Mouse (Mus musculus) E14TG2a.4 (cell line): ENCODE measurements at regions not wholly inside any gene's neighbourhood (a gene's known extent, or its start where the extent isn't known, plus 50 kb on each side); places are given as distances from the start of the nearest gene placed in this dataset.
A peak's percentile ranks its signal among the peaks of the same experiment; 100 is the strongest.
"Not testable (repeated sequence)": the region's sequence is repeated elsewhere in the genome, so short reads cannot be mapped to it uniquely, and the experiment has no call there.

Experiments used
- H3K27me3 ChIP-seq: 2 replicates; pipeline ENCODE4 v1.6.1; 2014; ENCODE audit warnings: low read length, control low read depth; ENCODE audit not compliant: insufficient read depth
- H3K36me3 ChIP-seq: 2 replicates; pipeline ENCODE4 v1.6.1; 2014; ENCODE audit warnings: low read length, control low read depth; ENCODE audit not compliant: insufficient read depth
- H3K4me1 ChIP-seq: replicated peaks from 2 replicates; pipeline ENCODE4 v1.6.1; 2014; ENCODE audit warnings: low read depth, low read length, control low read depth
- H3K4me3 ChIP-seq: replicated peaks from 2 replicates; pipeline ENCODE4 v1.5.1; 2014; ENCODE audit warnings: mild to moderate bottlenecking, low read length
- H3K9me3 ChIP-seq: 2 replicates; pipeline ENCODE4 v1.6.1; 2014; ENCODE audit warnings: low read length, control low read depth
- CTCF ChIP-seq: conservative IDR thresholded peaks from 2 replicates; pipeline ENCODE4 v1.5.1; 2014; ENCODE audit warnings: low read length
- NANOG ChIP-seq: IDR thresholded peaks from 2 replicates; pipeline ENCODE4 v1.6.1; 2014; ENCODE audit warnings: borderline replicate concordance, low read length, mixed read lengths
- POU5F1 ChIP-seq: IDR thresholded peaks from 2 replicates; pipeline ENCODE4 v1.6.1; 2014; ENCODE audit warnings: low read length, borderline replicate concordance

- Histone ChIP-seq H3K36me3 (no peaks in the 10 kb centered on the region), H3K4me1 (peaks cover 57% of the 10 kb centered on the region), H3K9me3 (peaks cover 6% of the 10 kb centered on the region; the same call in 1 of the 2 replicates), H3K27me3 (peaks cover 13% of the 10 kb centered on the region; the same call in 1 of the 2 replicates), H3K4me3 (no peak overlapping the region)
- TF ChIP-seq NANOG (no peak), CTCF (no peak), POU5F1 (no peak)
Observed at GRCm38 (mm10) chr2:92805761-92806160, 109.1 kb upstream of the Syt13 start.

GRCm38 (mm10) chr2:92806481-92807195 is 108.3 kb upstream of the Syt13 start:
- Histone ChIP-seq H3K4me3 (no peak overlapping the region), H3K9me3 (peaks cover 6% of the 10 kb centered on the region; the same call in 1 of the 2 replicates), H3K36me3 (no peaks in the 10 kb centered on the region), H3K4me1 (peaks cover 57% of the 10 kb centered on the region), H3K27me3 (peaks cover 10% of the 10 kb centered on the region; the same call in 1 of the 2 replicates)
- TF ChIP-seq POU5F1 = no peak
- no peak for TF ChIP-seq NANOG
- TF ChIP-seq CTCF = no peak

- Histone ChIP-seq H3K36me3 (no peaks in the 10 kb centered on the region), H3K4me3 (no peak overlapping the region), H3K9me3 (peaks cover 6% of the 10 kb centered on the region; the same call in 1 of the 2 replicates), H3K27me3 (peaks cover 10% of the 10 kb centered on the region; the same call in 1 of the 2 replicates), H3K4me1 (peaks cover 57% of the 10 kb centered on the region)
- TF ChIP-seq POU5F1 (no peak), CTCF (no peak), NANOG (no peak)
Observed at GRCm38 (mm10) chr2:92807404-92807803, 107.5 kb upstream of the Syt13 start.

GRCm38 (mm10) chr2:92808121-92808520 is 106.8 kb upstream of the Syt13 start:
- Histone ChIP-seq H3K36me3 (no peaks in the 10 kb centered on the region), H3K9me3 (peaks cover 5% of the 10 kb centered on the region; the same call in 1 of the 2 replicates), H3K4me1 (peaks cover 57% of the 10 kb centered on the region), H3K4me3 (no peak overlapping the region), H3K27me3 (peaks cover 13% of the 10 kb centered on the region; the same call in 1 of the 2 replicates)
- no peak for TF ChIP-seq POU5F1
- no peak for TF ChIP-seq NANOG
- TF ChIP-seq CTCF = no peak

GRCm38 (mm10) chr2:92809226-92809625 is 105.7 kb upstream of the Syt13 start:
- H3K9me3 ChIP-seq = no peaks in the 10 kb centered on the region

GRCm38 (mm10) chr2:92809681-92810323 is 105.1 kb upstream of the Syt13 start:
- Histone ChIP-seq H3K9me3 (no peaks in the 10 kb centered on the region), H3K27me3 (peaks cover 14% of the 10 kb centered on the region; the same call in 1 of the 2 replicates), H3K4me3 (no peak overlapping the region), H3K4me1 (peaks cover 52% of the 10 kb centered on the region), H3K36me3 (no peaks in the 10 kb centered on the region)
- TF ChIP-seq POU5F1 (no peak), CTCF (no peak), NANOG (no peak)

More at GRCm38 (mm10) chr2:92809226-92809625, 105.7 kb upstream of the Syt13 start:
- H3K27me3 ChIP-seq = peaks cover 14% of the 10 kb centered on the region; the same call in 1 of the 2 replicates
- no peaks in the 10 kb centered on the region for H3K36me3 ChIP-seq
- no peak for TF ChIP-seq CTCF
- TF ChIP-seq NANOG = no peak
- TF ChIP-seq POU5F1 = no peak
- peaks cover 57% of the 10 kb centered on the region for H3K4me1 ChIP-seq
- no peak overlapping the region for H3K4me3 ChIP-seq

- H3K4me3 ChIP-seq, H3K36me3 ChIP-seq, H3K9me3 ChIP-seq: not testable (repeated sequence)
- peak; percentile 66 for TF ChIP-seq CTCF
- Histone ChIP-seq H3K27me3 (peaks cover 14% of the 10 kb centered on the region; the same call in 1 of the 2 replicates), H3K4me1 (peaks cover 41% of the 10 kb centered on the region)
Observed at GRCm38 (mm10) chr2:92810956-92811355, 103.9 kb upstream of the Syt13 start.

- Histone ChIP-seq H3K4me1 (peaks cover 27% of the 10 kb centered on the region), H3K9me3 (no peaks in the 10 kb centered on the region)
- no peak for TF ChIP-seq POU5F1
- TF ChIP-seq NANOG = no peak
- TF ChIP-seq CTCF = no peak
Observed at GRCm38 (mm10) chr2:92813028-92813427, 101.9 kb upstream of the Syt13 start.

More at GRCm38 (mm10) chr2:92813028-92813427, 101.9 kb upstream of the Syt13 start:
- Histone ChIP-seq H3K27me3 (peaks cover 11% of the 10 kb centered on the region; the same call in 1 of the 2 replicates), H3K36me3 (no peaks in the 10 kb centered on the region), H3K4me3 (no peak overlapping the region)
